Mouse (Mus musculus): ENCODE data around the gene Stk32c.

The Stk32c gene

GRCm38 (mm10) chr7:139229837-139230236 lies 16.7 kb upstream of the Stk32c start:
- no peak for DNase-seq (ENCODE audit: low read depth, low spot score)

- DNase-seq (ENCODE audit: low read depth, low spot score): no peak
Measured at GRCm38 (mm10) chr7:139228447-139229171, 15.5 kb upstream of the Stk32c start.

- no peak for DNase-seq (ENCODE audit: low read depth, low spot score)
Measured at GRCm38 (mm10) chr7:139226416-139226815, 13.3 kb upstream of the Stk32c start.

- DNase-seq (ENCODE audit: low read depth, low spot score): no peak
Measured at GRCm38 (mm10) chr7:139224725-139225124, 11.6 kb upstream of the Stk32c start.

GRCm38 (mm10) chr7:139224070-139224469 lies 11.0 kb upstream of the Stk32c start:
- no peak for DNase-seq (ENCODE audit: low read depth, low spot score)

GRCm38 (mm10) chr7:139222341-139222740 lies 9.2 kb upstream of the Stk32c start:
- no peak for DNase-seq (ENCODE audit: low read depth, low spot score)

- DNase-seq (ENCODE audit: low read depth, low spot score): no peak
Measured at GRCm38 (mm10) chr7:139221856-139222255, 8.7 kb upstream of the Stk32c start.

GRCm38 (mm10) chr7:139221072-139221471 lies 8.0 kb upstream of the Stk32c start:
- no peak for DNase-seq (ENCODE audit: low read depth, low spot score)

- peak; percentile 65 for DNase-seq (ENCODE audit: low read depth, low spot score)
Measured at GRCm38 (mm10) chr7:139220303-139220702, 7.2 kb upstream of the Stk32c start.

- no peak for DNase-seq (ENCODE audit: low read depth, low spot score)
Measured at GRCm38 (mm10) chr7:139219486-139219885, 6.4 kb upstream of the Stk32c start.

- peak; percentile 46 for DNase-seq (ENCODE audit: low read depth, low spot score)
Measured at GRCm38 (mm10) chr7:139218641-139219415, 5.7 kb upstream of the Stk32c start.

GRCm38 (mm10) chr7:139217046-139217445 lies 3.9 kb upstream of the Stk32c start:
- no peak for DNase-seq (ENCODE audit: low read depth, low spot score)

- no peak for DNase-seq (ENCODE audit: low read depth, low spot score)
Measured at GRCm38 (mm10) chr7:139216464-139216863, 3.4 kb upstream of the Stk32c start.

GRCm38 (mm10) chr7:139215946-139216345 lies 2.8 kb upstream of the Stk32c start:
- DNase-seq (ENCODE audit: low read depth, low spot score): no peak

GRCm38 (mm10) chr7:139215516-139215915 lies 2.4 kb upstream of the Stk32c start:
- DNase-seq (ENCODE audit: low read depth, low spot score): no peak

- DNase-seq (ENCODE audit: low read depth, low spot score): no peak
Measured at GRCm38 (mm10) chr7:139214596-139215340, 1.7 kb upstream of the Stk32c start.

GRCm38 (mm10) chr7:139214160-139214559 lies 1.1 kb upstream of the Stk32c start:
- no peak for DNase-seq (ENCODE audit: low read depth, low spot score)

- DNase-seq (ENCODE audit: low read depth, low spot score): no peak
Measured at GRCm38 (mm10) chr7:139213751-139214150, 644 bp upstream of the Stk32c start.

GRCm38 (mm10) chr7:139211761-139212160 lies 1.3 kb downstream of the Stk32c start:
- no peak for DNase-seq (ENCODE audit: low read depth, low spot score)

GRCm38 (mm10) chr7:139208773-139209095 lies 4.4 kb downstream of the Stk32c start:
- no peak for DNase-seq (ENCODE audit: low read depth, low spot score)

- DNase-seq (ENCODE audit: low read depth, low spot score): peak; percentile 78
Measured at GRCm38 (mm10) chr7:139208023-139208772, 4.9 kb downstream of the Stk32c start.

GRCm38 (mm10) chr7:139201209-139201608 lies 11.9 kb downstream of the Stk32c start:
- DNase-seq (ENCODE audit: low read depth, low spot score): no peak

Data from 3T3-L1 (cell line).